Mouse (Mus musculus): Measurements from ENCODE around the gene Lrmda.

The Lrmda gene

GRCm38 (mm10) chr14:22326218-22326964 lies 306.9 kb downstream of the Lrmda start:
- no peak for DNase-seq (ENCODE audit: low read depth)

DNA sequence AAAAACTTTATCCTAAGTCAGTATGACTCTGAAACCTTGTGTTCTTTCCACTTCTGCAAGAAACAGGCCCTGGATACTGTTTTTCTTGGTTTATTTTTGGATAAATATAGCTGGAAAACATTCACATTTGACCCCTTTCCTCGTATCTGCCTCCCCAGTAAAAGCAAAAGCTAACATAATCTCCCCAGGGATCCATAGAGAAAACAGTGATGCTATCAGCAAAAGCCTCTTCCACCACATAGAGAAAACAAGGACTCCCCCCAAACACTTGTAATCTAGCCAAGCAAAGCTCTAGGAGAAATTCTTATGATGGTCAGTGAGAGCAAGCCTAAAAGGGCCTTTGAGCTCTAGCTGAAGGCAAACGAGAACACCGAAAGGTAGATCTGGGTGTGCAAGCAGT lies 309.7 kb downstream of the Lrmda start:
- no peak for DNase-seq (ENCODE audit: low read depth)

- no peak for DNase-seq (ENCODE audit: low read depth)
Observed at GRCm38 (mm10) chr14:22335101-22335820, 315.7 kb downstream of the Lrmda start.

DNA sequence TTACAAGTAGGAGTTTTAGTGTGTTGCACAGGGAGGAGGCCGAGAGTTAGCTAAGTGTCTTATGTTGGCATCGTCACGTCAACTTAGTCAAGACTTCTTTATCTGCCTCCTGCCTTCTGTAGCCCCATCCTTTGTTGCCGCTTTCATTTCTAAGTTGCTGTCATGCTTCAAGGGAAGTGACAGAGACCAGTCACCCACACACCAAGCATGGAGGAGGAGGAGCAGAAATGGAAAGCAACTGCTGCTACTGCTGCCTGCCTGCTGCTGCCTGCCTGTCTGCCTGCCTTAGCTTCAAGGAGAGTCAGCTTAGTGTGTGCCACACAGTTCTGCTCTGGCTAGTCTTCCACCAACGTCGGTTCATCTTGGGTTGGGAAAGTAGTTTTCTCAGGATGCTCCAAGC lies 319.7 kb downstream of the Lrmda start:
- no peak for DNase-seq (ENCODE audit: low read depth)

DNA sequence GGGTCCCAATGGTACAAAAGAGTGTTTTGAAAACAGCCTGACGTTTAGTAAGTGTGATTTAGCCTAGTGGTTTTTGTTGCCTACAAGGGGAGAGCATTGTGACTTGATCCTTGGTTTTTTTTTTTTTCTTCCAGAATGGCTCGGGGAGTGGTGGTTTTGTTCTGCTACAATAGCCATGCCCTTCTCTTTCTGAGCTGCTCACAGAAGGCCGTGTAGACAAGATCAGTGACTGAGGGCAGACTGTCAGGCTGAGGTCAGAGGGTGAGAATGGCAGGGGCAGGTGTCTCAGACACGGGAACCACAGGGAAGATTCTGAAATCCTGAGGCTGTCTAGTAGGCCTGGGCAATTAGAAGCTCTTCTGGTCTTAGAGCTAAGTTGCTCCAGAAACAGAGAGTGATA lies 323.8 kb downstream of the Lrmda start:
- DNase-seq (ENCODE audit: low read depth) = no peak

GRCm38 (mm10) chr14:22345248-22345647 lies 325.7 kb downstream of the Lrmda start:
- DNase-seq (ENCODE audit: low read depth) = no peak

- DNase-seq (ENCODE audit: low read depth) = no peak
Observed at GRCm38 (mm10) chr14:22353626-22354025, 334.1 kb downstream of the Lrmda start.

GRCm38 (mm10) chr14:22354769-22355574 lies 335.5 kb downstream of the Lrmda start:
- no peak for DNase-seq (ENCODE audit: low read depth)

GRCm38 (mm10) chr14:22357991-22358503 lies 338.5 kb downstream of the Lrmda start:
- no peak for DNase-seq (ENCODE audit: low read depth)

DNA sequence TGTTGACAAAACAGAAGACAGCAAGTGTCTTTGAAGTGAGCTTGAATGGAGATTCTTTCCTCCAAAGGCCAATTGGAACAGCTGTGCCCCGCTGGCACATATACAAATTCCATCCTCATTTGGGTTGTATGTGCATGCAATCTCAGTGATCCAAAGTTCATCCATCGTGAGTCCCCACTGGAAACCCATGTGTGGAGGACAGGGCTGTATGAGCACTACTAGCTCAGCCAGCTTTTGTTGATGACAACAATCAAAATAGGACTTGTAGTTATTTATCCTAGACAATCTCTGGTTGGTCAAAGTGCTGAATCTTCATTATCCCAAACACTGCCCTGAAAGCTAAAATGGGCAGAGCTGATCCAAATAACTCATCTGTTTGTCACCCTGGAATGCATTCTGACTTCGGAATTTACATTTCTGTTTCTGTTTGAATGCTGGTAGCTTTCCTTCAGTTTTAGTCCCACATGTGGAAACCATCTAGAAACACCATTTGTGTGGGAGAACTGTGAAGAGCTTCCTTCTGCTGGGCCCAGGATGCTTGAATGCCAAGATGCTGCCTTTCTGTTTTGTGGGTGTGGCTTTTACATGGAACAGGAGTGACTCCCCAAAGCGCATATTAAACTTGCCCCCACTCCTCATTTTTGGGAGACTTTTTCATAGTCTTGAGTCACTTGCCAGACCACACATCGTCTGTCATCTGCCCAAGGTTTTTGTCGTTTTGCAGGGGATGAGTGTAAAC lies 344.7 kb downstream of the Lrmda start:
- no peak for DNase-seq (ENCODE audit: low read depth)

DNA sequence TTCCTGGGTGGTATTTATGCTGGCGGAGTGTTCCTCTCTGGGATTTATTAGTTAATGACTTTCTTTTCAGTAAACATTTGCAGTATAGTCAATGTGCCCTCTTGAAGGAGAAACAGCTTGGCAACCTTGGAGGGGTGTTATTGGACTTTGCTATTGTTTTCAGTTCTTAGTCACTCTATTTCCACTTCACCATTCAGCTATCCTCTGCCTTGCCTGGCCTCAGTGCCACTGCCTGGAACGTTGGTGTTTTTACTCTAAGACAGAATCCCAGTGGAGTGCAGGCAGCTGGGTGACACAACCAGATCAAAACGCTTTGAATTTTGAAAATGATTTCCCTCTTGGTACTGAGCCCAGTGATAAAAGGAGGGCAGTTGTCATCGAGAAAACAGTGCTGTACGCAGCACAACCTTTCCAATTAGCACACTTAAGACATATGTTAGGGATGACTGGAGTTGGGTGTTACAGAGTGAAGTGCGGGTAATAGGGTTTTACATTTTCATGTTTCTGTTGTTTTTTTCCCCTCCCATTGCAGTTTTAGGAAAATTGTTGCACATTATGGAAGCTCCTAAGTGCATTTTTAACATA lies 345.4 kb downstream of the Lrmda start:
- no peak for DNase-seq (ENCODE audit: low read depth)

DNA sequence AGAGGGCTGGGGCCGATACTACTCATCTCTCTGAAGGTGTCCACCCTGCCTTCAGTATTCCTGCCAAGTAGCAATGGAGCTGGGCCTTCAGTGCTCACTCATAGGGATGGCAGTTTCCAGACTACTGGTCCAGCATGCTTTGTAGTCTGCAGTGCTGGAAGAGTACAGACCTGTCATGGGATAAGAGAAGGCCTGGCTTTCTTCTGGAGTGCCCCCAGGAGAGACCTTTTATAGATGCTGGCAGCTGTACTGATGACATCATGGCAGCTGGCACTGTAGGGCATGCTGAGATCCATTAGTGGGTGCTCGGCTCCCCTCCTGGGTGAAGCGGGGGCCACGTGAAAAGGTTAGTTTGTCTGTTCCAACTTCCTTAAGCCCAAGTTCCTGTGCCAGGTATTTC lies 348.1 kb downstream of the Lrmda start:
- no peak for DNase-seq (ENCODE audit: low read depth)

DNA sequence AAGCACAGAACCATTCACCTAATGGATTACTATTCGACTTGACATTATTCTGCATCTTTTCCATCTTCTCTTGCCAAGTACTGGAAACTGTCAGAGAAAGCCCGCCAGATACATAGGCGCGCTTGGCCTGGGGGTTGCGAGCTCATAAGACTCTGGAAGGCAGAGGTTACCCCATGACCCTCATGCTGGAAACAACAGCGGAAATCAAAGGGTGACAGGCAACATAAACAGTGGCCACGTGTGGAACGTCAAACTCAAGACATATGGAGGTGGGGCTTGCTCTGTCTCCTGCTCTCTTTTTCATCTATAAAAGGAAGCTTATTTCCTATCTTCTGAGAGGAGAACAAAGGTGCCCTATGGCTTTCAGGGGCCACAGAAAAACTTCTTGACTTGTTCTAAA lies 351.6 kb downstream of the Lrmda start:
- no peak for DNase-seq (ENCODE audit: low read depth)

DNA sequence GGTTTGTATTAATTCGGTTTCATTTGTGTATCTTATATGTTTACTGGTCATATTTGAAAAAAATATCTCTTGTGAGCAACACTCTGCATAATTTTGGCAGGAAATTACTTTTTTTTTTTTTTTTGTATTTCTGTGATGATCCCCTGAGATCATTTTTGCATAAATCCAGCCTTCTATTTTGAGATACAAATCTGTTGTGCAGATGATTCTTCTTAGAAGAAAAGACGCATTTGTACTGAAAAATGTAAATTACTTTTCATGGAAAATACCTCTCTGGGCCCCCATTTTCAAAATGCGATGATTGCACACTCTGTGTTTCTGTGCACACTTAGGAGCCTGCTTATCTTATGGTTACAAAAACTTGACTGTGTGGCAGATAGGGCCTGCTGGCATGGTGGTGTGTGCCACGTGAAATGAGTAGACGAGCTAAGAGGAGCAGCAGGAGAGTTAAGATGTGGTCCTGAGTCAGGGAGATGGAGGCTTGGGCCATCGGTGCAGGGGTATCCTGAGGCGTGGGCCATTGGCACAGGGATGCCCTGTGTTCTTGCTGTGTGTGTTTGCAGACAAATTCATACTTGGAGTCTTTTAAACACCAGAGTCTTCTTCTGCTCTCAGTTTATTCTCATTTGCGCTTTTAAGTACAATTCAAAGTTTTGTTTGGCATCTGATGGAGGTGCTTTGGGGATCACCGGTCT lies 353.3 kb downstream of the Lrmda start:
- DNase-seq (ENCODE audit: low read depth) = no peak

DNA sequence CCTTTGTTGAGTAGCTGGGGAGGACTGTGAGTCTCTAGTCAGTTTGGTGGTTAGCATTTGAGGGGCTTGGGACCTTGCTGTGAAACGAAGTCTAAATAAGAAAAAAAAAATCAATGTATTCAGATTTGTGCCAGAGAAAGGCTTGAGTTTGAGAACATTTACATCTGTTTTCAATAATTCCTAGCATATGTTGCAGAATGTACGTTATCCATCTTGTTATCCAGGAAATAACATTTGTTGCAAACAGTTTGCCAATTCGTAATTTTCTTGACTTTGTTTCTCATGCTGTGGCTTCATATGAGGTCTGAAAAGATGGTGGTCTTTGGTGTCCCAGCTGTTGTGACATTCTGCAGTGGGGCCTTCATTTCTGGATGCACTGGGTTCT lies 353.8 kb downstream of the Lrmda start:
- DNase-seq (ENCODE audit: low read depth) = no peak

DNA sequence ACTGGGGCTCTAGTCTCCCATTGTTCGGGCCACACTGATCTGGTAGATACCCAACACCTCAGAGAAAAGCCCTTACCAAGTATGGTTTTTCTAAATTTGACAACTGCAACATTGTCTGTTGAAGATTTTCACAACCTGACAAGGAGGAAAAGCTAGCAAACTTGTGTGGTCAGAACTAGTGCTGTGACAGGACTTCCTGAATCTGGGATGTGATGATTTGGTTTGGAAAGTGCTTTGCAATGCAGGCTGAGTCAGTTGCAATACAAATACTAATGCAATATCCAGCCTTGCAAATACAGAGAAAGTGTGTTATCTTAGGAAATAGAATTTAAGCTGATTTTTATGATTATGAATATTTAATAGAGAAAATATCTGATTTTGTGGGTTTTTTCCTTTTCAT lies 357.6 kb downstream of the Lrmda start:
- DNase-seq (ENCODE audit: low read depth) = no peak

- DNase-seq (ENCODE audit: low read depth) = no peak
Observed at GRCm38 (mm10) chr14:22382101-22382500, 362.6 kb downstream of the Lrmda start.

DNA sequence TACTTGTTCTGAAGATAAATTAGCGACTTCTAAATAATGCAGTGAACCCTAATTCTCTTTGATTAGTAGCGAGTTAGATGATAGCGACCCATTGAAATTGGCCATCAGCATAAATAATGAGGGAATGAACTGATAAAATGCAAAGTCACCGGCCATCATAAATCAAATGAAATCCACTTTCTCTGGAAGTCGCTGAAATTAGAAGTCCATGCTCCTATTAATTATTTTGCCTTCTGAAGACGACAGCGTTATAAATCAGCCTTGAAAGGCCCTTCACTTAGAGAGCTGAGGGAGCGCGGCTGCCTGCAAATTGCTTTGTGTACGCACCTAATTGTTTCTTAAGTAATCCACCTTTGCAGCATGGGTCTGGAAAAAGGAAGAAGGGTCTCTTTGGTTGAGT lies 374.1 kb downstream of the Lrmda start:
- no peak for DNase-seq (ENCODE audit: low read depth)

DNA sequence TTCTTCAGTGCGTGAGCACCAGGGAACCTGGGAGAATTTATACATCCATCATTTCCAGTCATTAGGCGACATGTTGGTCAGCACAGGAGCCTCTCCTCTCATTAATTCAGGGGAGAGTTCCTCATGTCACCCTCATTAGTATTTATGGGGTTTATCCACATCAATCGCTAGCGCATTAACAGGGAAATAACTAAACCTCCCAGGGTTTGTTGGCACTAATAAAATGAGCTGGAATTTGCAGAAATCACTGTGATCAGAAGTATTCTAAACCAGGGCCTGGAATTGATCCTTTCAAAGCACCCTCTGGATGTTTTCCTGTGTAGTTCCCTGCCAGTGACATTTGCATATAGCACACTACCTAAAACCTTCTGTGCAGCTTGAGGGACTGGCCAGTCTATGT lies 382.9 kb downstream of the Lrmda start:
- DNase-seq (ENCODE audit: low read depth) = no peak

DNA sequence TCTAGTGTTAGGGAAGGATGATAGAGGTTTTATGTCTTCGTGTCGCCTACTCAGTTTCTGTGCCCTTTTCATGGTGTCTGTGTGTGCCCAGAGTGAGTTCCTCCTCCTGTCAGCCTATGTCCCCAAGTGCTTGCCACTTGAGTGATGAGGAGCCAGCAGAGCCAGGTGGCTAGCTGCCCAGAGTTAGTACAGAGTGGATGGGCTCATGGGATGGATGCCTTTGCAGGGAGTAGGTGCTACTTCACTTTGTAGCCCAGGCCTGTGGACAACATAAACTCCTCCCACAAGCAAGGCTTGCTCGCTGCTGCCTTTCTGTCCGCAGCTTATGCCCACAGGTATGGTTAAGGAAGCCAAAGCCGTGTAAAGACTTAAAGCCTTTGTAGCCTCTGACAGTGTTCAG lies 387.1 kb downstream of the Lrmda start:
- DNase-seq (ENCODE audit: low read depth) = no peak

DNA sequence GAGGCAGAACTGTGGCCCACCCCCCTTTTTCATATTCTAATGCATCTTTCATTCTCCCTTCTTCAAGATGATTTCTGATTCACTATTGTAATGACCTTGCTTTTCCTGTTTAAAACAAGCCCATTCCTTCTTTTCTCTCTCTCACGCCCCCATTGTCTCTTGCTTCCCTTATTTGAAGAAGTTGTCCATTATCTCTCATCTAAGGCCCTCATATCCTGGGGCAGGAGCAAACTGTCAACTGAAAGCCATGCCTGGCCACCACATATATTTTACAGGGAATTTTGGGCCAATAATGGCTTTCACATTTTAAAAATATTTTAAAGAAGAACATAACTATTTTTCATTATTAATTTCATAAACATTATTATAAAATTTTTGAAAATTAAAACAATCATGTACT lies 391.3 kb downstream of the Lrmda start:
- no peak for DNase-seq (ENCODE audit: low read depth)
